ENCODE assay signal across 8 mouse cellular contexts in the genomic region with DNA sequence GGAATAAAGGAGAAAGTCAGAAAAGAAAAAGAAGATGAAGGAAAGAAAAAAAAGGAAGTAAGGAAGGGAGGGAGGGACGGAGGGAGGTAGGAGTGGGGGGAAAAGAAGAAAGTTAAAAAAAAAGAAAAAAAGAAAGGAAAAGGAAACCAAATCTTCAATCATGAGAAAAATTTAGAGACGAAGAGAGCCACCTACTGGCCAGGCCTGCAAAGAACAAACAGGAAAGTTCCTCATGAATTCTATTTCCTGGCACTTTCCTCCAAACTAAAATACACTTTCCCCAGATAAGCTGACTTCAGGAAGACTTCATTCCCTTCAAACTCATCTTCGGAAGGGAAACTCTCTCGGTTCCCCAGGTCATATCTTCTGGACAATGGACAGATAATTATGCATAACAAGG. TPM values are rescaled to one million over a fixed set of nuclear protein-coding genes. Genes with fewer than 3 reads are reported as not detected.
DNase-seq lines count a peak whose midpoint lies in the region; ATAC-seq and TF ChIP-seq lines count a peak whose summit lies in the region.

No protein-coding gene starts in this region.

- H3K9me3 ChIP-seq in neural tube, embryonic 15.5 days (replicated peaks): no peaks in the 10 kb centered on the region

- POLR2A ChIA-PET in Patski (lab: Charles Lee): no interaction called here

- DNase-seq in cerebellum, adult 18-20 months: peak; percentile 20 to 23
- DNase-seq in cerebellum, adult 8-10 months: no peak
- DNase-seq in layer of hippocampus, adult 11-12 months (ENCODE audit: low spot score): peak; percentile 26
- no peak for DNase-seq in layer of hippocampus, postnatal 36 days
- DNase-seq in Patski (ENCODE audit: low read depth, low spot score): peak; percentile 30
- DNase-seq in kidney, postnatal 10 days: peak; percentile 43
- peak; percentile 35 to 56 for DNase-seq in right cerebral cortex, postnatal 10 days (ENCODE audit: low spot score in 2 of 2)

- ATAC-seq in Patski: peak; percentile 27
- ATAC-seq in neural tube, embryonic 15.5 days (ENCODE audit: low FRiP score): no peak

- CTCF ChIA-PET in Patski (lab: Charles Lee): interaction anchor here (1.0 to 3.0 kb wide), 18 partner anchors 8 to 669 kb away, joined by 3 to 31 read pairs (median 6); a partner anchor contains a TSS

- peak; percentile 97 for TF ChIP-seq CTCF in Patski (IDR thresholded peaks at IDR 0.05)

- peaks cover 4% of the 10 kb centered on the region for H3K27me3 ChIP-seq in Patski
- no peaks in the 10 kb centered on the region for H3K27me3 ChIP-seq in neural tube, embryonic 15.5 days (replicated peaks)

- in situ Hi-C loops in Patski (cut with MboI; ENCODE audit: low pct_unique_long_range_greater_than_20kb): loop anchor here (5.0 to 25.0 kb wide), 5 partner anchors 258 to 1718 kb away; a partner anchor contains a TSS

- H3K36me3 ChIP-seq in neural tube, embryonic 15.5 days: no peaks in the 10 kb centered on the region

- H3K4me3 ChIP-seq in neural tube, embryonic 15.5 days (replicated peaks): no peak overlapping the region

- no peak overlapping the region for H3K4me2 ChIP-seq in neural tube, embryonic 15.5 days

- no peaks in the 10 kb centered on the region for H3K4me1 ChIP-seq in neural tube, embryonic 15.5 days

- 36% methylated on average over 4 of the region's 4 CpGs for WGBS in neural tube, embryonic 15.5 days

- no peak overlapping the region for H3K9ac ChIP-seq in neural tube, embryonic 15.5 days (replicated peaks)

- no peak overlapping the region for H3K27ac ChIP-seq in neural tube, embryonic 15.5 days (replicated peaks)

RNA-seq across cellular contexts. Expression of a gene that starts 3.3 kb away (rescaled TPM):
- total RNA-seq in layer of hippocampus, postnatal 36 days (2021): not detected
- not detected for polyA plus RNA-seq in Patski (2021)
- polyA plus RNA-seq in neural tube, embryonic 15.5 days (2015; fragmentation: Nextera tagmentation; extraction: Ambion mirVana): not detected in 2 replicates

RNA-seq across cellular contexts. Expression of a gene that starts 4.8 kb away (rescaled TPM):
- not detected for total RNA-seq in layer of hippocampus, postnatal 36 days (2021)
- polyA plus RNA-seq in Patski (2021): not detected
- not detected in 2 replicates for polyA plus RNA-seq in neural tube, embryonic 15.5 days (2015; fragmentation: Nextera tagmentation; extraction: Ambion mirVana)

RNA-seq across cellular contexts. Expression of a gene that starts 10.8 kb away (rescaled TPM):
- not detected for total RNA-seq in layer of hippocampus, postnatal 36 days (2021)
- polyA plus RNA-seq in Patski (2021): not detected
- polyA plus RNA-seq in neural tube, embryonic 15.5 days (2015; fragmentation: Nextera tagmentation; extraction: Ambion mirVana): not detected in 2 replicates

RNA-seq across cellular contexts. Expression of a gene that starts 11.1 kb away (rescaled TPM):
- not detected for total RNA-seq in layer of hippocampus, postnatal 36 days (2021)
- not detected for polyA plus RNA-seq in Patski (2021)
- polyA plus RNA-seq in neural tube, embryonic 15.5 days (2015; fragmentation: Nextera tagmentation; extraction: Ambion mirVana): not detected in 2 replicates

RNA-seq across cellular contexts. Expression of a gene that starts 14.5 kb away (rescaled TPM):
- not detected for total RNA-seq in layer of hippocampus, postnatal 36 days (2021)
- not detected for polyA plus RNA-seq in Patski (2021)
- polyA plus RNA-seq in neural tube, embryonic 15.5 days (2015; fragmentation: Nextera tagmentation; extraction: Ambion mirVana): not detected in 2 replicates

Comparison
In these comparisons a context has a peak if more than half of its experiments do, and no peak if none do; other contexts are left out.
1. DNase-seq: peak in cerebellum, adult 18-20 months (2 of 2), layer of hippocampus, adult 11-12 months (single experiment), Patski (single experiment), kidney, postnatal 10 days (single experiment) and right cerebral cortex, postnatal 10 days (2 of 2); none in cerebellum, adult 8-10 months (single experiment) and layer of hippocampus, postnatal 36 days (0 of 2).